Mouse (Mus musculus) left cerebral cortex, postnatal 36 days (tissue): ENCODE measurements around the gene Scd3. TPM values are rescaled to one million over a fixed set of nuclear protein-coding genes. Genes with fewer than 3 reads are reported as not detected.
"Not testable (repeated sequence)": the region's sequence is repeated elsewhere in the genome, so short reads cannot be mapped to it uniquely, and the experiment has no call there.

ENCODE experiments used
- DNase-seq, 2 experiments: peaks; one replicate each; pipeline ENCODE4 v3.0.0; 2021 to 2022; ENCODE audit warnings: low spot score in 2 of 2, mixed read lengths in 1 of 2
- intact Hi-C: fragments of 180-260 bp; cut with DNase I; formaldehyde crosslinking; loops from one replicate; pipeline ENCODE4 v1.15.1; 2025
- total RNA-seq, 2 experiments: library from RNA; stranded (reverse); gene quantifications; 2 replicates each; pipeline ENCODE4 v1.2.3; 2021

Gene Scd3
- total RNA-seq, 2 experiments from 2014 or later, result 2.5 to 2.8 TPM

DNA sequence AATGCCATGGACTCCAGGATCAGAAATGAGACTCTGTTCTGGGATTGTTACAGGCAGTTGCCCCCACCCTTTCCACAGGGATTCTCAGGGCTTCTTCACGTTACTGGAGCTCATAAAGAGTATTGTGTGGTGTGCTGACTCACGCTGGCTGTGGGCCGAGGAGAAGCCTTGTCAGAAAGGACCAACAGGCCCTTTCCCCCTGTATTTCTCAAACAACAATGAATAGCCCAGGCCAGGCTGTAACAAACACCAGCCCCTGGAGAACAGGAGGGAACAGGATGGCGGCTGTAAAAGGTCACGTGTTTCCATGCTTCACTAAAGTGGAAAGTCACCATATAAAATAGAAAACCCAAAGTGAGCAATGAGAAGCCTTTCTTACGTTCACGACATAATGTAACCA, 62.2 kb downstream of the Scd3 start:
- DNase-seq, result no peak
- intact Hi-C loops, result no loop called here

DNA sequence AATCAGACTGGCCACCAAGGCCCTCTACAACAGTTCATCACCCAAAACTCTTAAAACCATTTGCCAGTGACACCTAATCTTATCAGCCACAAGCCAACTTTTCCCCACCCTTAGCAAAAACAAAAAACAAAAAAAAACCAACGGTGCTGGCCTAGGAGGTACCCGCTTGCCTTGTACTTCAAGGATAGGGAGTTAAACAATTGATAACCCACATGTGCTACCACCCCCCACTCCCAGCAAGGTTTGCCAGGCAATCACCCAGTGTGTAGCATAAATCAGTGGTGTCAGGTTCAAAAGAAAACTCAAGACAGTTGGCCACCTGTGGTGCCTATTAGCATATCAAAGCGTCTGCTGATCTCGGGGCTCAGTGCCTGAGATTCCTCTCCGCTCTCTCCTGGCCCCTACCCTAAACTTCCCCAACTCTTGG, 62.9 kb downstream of the Scd3 start:
- intact Hi-C loops, result loop anchor here (2.0 kb wide), 1 partner anchor 29 kb away; no protein-coding TSS in a partner anchor
- DNase-seq, result no peak

- intact Hi-C loops, result loop anchor here (2.0 kb wide), 1 partner anchor 28 kb away; no protein-coding TSS in a partner anchor
- no peak for DNase-seq
Observed at GRCm38 (mm10) chr19:44266458-44266823, 63.4 kb downstream of the Scd3 start.

- intact Hi-C loops, result loop anchor here (1.0 to 2.0 kb wide), 2 partner anchors 19 to 28 kb away; no protein-coding TSS in a partner anchor
Observed at GRCm38 (mm10) chr19:44266824-44267498, 63.9 kb downstream of the Scd3 start.

DNA sequence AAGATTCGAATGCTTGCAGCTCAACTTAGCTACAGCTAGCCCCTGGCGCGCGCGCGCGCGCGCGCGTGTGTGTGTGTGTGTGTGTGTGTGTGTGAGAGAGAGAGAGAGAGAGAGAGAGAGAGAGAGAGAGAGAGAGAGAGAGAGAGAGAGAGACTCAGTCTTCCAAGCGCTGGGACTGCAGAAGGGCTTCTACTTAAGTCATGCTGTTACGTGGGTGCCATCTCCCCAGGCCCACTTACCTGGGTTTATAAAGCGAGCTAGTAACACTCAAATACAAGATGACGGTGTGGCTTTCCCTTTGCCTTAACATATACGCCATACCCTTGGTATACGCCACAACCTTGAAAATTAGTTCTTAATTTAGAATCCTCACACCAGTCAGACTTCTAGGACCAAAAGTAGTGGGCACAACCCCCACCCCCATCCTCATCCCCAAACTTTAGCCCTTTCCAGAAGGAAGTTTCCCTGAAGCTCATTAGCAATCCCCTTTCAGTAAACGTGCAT, 64.5 kb downstream of the Scd3 start:
- DNase-seq, result no peak
- intact Hi-C loops, result loop anchor here (1.0 to 2.0 kb wide), 2 partner anchors 19 to 27 kb away; no protein-coding TSS in a partner anchor

More at GRCm38 (mm10) chr19:44266824-44267498, 63.9 kb downstream of the Scd3 start:
- DNase-seq, result peak; percentile 87 to 92

DNA sequence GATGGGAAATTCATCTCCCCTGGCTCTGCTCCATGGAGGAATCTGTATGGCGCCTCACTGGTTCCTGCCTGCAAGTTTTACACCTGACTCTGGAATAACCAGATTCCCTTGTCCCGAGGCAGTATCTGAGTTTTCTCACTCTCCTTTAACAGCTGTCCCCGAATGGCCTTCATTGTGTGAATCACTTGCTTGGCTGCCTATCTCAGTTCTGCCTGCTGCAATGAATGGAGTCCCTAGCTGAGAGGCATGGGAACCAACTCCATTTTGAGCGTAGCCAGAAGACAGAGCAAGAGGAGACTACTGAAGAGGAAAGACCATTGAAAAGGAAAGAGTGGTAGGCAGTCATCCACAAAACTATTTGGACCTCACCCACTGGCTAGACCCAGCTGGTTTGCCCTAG, 70.6 kb downstream of the Scd3 start:
- no peak for DNase-seq
- intact Hi-C loops, result no loop called here

DNA sequence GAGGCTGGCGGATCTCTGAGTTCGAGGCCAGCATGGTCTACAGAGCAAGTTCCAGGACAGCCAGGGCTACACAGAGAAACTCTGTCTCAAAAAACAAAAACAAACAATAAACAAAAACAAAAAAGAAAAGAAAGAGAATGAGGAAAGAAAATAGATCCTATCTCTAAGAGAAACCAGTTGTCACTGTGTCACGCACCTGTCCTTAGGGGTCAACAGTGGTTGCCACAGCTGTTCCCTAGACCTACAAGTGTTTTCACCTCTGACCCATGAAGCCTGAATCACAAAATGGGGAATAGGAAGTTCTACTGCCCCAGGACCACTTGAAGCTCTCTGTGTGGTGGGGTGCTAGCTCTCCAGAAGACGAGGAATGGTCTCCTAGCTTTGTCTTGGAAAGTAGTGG, 71.4 kb downstream of the Scd3 start:
- no peak for DNase-seq
- intact Hi-C loops, result no loop called here

- DNase-seq, result no peak
- intact Hi-C loops, result no loop called here
Observed at GRCm38 (mm10) chr19:44275418-44275817, 72.3 kb downstream of the Scd3 start.

DNA sequence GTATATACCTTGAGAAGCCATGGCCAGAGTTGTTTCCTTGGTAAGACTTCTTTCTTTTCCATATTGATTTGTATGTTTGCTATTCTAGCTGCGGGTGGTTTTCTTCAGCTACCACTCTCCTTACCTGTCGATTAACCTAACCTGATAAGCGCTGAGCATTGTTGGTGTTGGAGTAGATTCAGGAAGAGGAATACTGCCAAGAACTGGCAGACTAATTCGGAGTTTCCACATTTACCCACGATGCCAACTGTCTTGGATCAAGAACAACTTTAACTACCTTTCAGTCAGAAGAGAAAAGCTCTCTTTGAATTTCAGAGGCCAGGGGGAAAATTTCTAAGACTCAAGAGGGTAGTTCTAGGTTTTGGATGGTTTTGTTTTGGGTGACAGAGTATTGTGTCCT, 73.8 kb downstream of the Scd3 start:
- intact Hi-C loops, result no loop called here
- DNase-seq, result no peak

DNA sequence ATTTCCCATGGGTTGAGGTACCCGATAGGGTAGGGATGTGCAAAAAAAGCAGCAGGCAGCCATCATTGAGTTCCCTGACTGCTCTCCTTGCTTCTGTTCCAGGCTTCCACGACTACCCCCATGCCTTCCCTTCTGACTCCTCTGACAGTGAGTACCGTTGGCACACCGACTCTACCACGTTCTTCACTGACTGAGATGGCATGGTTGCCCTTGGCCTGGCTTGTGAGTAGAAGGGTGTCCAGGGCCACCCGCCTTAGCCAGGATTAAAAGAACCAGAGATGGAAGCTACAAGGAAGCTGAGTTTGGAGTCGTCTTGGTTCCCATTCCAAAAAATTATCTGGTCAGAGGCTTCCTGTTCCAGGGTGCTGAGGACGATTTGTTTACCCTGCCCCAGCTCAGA, 74.9 kb downstream of the Scd3 start:
- no peak for DNase-seq
- intact Hi-C loops, result no loop called here

DNA sequence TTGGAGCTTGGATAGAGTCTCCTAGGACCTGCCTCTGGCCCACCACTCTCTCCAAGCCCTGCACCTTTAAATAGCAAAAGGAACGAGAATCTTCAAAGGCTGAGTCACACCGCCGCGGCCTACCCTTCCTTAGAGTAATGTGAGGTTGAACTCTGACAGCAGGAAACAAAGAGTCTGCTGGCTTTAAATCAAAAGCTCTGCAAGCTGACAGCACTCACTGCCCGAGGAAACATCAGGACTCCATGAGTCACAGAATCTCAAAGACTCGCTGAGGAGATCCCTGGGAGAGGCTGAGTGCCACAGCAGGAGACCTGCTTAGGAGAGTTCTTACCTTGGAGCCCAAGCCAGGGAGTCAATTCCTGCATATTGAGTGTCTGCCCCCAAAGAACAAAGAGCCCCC, 77.7 kb downstream of the Scd3 start:
- intact Hi-C loops, result no loop called here
- DNase-seq, result no peak

DNA sequence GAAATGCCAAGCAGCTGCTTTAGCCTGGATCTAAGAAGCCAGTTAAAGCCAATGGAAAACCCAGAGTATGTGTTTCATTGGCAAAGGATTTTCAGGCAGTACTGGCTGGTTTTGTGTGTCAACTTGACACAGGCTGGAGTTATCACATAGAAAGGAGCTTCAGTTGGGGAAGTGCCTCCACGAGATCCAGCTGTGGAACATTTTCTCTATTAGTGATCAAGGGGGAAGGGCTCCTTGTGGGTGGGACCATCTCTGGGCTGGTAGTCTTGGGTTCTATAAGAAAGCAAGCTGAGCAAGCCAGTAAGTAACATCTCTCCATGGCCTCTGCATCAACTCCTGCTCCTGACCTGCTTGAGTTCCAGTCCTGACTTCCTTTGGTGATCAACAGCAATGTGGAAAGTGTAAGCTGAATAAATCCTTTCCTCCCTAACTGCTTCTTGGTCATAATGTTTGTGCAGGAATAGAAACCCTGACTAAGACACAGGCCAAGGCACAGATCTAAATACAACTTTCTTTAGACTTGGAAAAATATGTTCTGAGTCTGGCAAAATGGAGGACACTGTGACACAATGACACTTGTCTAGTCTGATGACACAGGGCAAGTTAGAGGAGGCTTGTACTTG, 78.9 kb downstream of the Scd3 start:
- DNase-seq, intact Hi-C loops: not testable (repeated sequence)

- DNase-seq, result no peak
- intact Hi-C loops, result no loop called here
Observed at GRCm38 (mm10) chr19:44282534-44283156, 79.6 kb downstream of the Scd3 start.

GRCm38 (mm10) chr19:44283157-44284024, 80.3 kb downstream of the Scd3 start:
- DNase-seq, result no peak
- intact Hi-C loops, result loop anchor here (1.0 kb wide), 1 partner anchor 11 kb away; no protein-coding TSS in a partner anchor

DNA sequence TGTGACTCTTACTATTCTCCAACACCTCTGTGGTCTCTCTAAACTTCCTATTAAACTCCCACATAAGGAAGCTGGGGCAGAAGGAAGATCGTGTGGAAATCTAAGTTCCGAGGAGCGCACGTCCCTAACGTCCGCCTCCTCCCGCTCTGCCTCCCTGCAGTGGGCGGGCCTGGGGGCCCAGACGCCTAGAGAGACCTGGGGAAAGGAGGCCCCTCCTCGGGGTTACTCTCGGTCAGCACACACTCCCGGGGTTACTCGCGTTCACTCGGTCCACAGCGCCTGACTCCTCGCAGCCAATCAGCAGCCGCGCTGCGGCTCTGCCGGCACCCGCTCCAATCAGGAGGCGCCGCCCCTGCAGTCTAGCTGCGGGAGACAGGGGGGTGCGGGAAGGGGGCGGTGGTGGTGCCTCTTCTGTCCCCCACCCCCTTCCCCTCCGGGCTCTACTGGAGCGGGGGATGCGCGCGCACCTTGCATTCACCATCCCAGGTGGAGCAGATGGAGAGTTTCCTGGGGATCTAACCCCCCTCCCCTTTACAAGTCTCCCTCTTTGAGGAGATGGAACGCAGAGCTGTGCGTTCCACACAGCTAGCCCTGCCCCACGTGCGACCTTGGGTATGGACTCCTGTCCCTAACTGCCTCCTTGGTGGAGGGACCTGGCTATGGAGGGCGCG, 81.1 kb downstream of the Scd3 start:
- intact Hi-C loops, result loop anchor here (1.0 kb wide), 1 partner anchor 10 kb away; no protein-coding TSS in a partner anchor
- peak; percentile 88 to 92 for DNase-seq

GRCm38 (mm10) chr19:44284723-44285122, 81.7 kb downstream of the Scd3 start:
- intact Hi-C loops, result loop anchor here (1.0 kb wide), 1 partner anchor 10 kb away; no protein-coding TSS in a partner anchor
- no peak for DNase-seq

DNA sequence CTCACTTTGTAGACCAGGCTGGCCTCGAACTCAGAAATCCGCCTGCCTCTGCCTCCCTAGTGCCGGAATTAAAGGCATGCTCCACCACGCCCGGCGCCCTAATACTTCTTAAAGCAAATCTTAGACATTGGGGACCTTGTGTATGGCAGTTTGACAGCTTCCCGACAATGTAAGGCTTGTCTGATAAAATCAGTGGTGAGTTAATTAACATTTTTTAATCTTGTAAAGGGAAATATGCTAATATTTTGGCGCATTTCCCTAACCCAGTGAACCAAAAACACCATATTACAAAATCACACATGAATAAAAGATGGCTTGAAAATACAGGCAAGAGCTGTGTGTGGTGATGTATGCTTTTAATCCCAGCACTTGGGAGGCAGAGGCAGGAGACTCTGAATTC, 82.5 kb downstream of the Scd3 start:
- intact Hi-C loops, result no loop called here
- DNase-seq, result no peak

GRCm38 (mm10) chr19:44286109-44286508, 83.0 kb downstream of the Scd3 start:
- DNase-seq, result no peak
- intact Hi-C loops, result no loop called here
